Mouse (Mus musculus): ENCODE measurements around the gene Spink4. TPM values are rescaled to one million over a fixed set of nuclear protein-coding genes. Genes with fewer than 3 reads are reported as not detected.

Spink4 gene
- polyA plus RNA-seq, 1 experiment from 2014 or later = not detected

DNA sequence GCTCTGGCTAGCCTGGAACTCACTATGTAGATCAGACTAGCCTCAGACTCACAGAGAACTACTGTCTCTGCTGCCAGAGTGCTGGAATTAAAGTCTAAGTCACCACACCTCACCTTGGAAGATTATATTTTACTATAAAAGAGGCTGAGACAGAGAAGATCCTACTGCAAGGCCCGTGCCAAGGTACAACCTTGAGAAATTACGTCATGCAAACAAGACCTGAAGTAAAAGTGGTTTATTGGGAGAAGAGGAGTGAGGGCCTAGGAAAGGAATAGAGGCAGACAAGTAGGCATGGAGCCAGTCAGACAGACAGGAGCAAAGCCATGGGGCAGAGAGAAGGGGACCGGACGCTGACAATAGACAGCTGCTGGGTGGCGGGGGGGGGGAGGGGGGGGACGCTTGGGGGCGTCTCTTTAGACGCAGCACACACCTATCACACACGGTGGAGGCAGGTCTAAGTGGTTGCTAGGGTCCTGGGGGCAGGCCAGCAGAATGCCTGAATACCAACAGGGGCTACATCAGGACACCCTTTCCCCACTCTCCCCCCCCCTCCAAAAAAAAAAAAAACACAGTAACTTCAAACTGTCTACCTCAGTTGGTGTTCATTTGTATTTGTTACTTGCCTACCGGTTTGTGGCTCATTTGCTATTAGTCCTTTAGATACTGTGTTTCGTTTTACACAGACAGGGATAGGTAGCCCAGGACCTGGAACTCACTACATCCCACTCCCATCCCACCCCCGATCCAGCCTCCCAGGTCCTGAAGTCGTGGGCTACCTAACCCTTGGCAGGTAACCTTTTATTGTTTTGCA, 50.1 kb downstream of the Spink4 start:
- peak overlapping the region; percentile 90 for H3K27ac ChIP-seq (ENCODE audit: low read length)

DNA sequence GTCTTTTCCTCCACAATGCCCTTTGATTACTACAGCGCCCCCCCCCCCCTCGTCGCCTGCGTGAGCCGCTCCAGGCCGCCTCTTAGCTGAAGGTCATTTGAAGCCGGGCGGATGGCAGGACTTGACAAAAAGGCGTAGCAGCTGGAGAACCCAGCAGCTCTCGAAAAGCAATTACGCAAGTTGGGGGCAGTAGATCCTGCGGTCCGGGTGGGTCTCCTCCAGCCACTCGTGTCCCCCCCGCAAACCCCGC, 50.7 kb downstream of the Spink4 start:
- ATAC-seq = peak; percentile 68; the same call in 1 of the 2 replicates
- Histone ChIP-seq H3K27me3 (ENCODE audit: control insufficient read depth, insufficient read depth, low read depth, low read length) (no peaks in the 10 kb centered on the region), H3K9me3 (replicated peaks; ENCODE audit: control insufficient read depth, low read length, poor library complexity, severe bottlenecking) (no peaks in the 10 kb centered on the region), H3K4me1 (ENCODE audit: control insufficient read depth, insufficient read depth, low read length) (peaks cover 18% of the 10 kb centered on the region), H3K27ac (ENCODE audit: low read length) (peak overlapping the region; percentile 90), H3K36me3 (ENCODE audit: control insufficient read depth, insufficient read depth, low read length) (peaks cover 3% of the 10 kb centered on the region; the same call in 1 of the 2 replicates), H3K4me2 (ENCODE audit: low read length) (peak overlapping the region; percentile 73), H3K4me3 (ENCODE audit: low read depth, low read length) (peak overlapping the region; percentile 91), H3K9ac (ENCODE audit: low read depth, low read length) (peak overlapping the region; percentile 85)
- under 1% methylated on average over 16 of the region's 16 CpGs for WGBS

More for the DNA sequence above, 50.1 kb downstream of the Spink4 start:
- H3K36me3 ChIP-seq (ENCODE audit: control insufficient read depth, insufficient read depth, low read length) = peaks cover 3% of the 10 kb centered on the region; the same call in 1 of the 2 replicates
- WGBS = 17% methylated on average over 10 of the region's 13 CpGs
- peak overlapping the region; percentile 73 for H3K4me2 ChIP-seq (ENCODE audit: low read length)
- H3K9ac ChIP-seq (ENCODE audit: low read depth, low read length) = peak overlapping the region; percentile 85
- no peaks in the 10 kb centered on the region for H3K9me3 ChIP-seq (replicated peaks; ENCODE audit: control insufficient read depth, low read length, poor library complexity, severe bottlenecking)
- H3K4me3 ChIP-seq (ENCODE audit: low read depth, low read length) = peak overlapping the region; percentile 91
- H3K27me3 ChIP-seq (ENCODE audit: control insufficient read depth, insufficient read depth, low read depth, low read length) = no peaks in the 10 kb centered on the region
- peaks cover 18% of the 10 kb centered on the region for H3K4me1 ChIP-seq (ENCODE audit: control insufficient read depth, insufficient read depth, low read length)
- ATAC-seq = peak; percentile 71

GRCm38 (mm10) chr4:40970842-40971701, 51.2 kb downstream of the Spink4 start, which contains the start of gene Nfx1:
Gene Nfx1, plus strand, starts transcription at chr4:40970906.
- peak within 1 kb of the TSS; percentile 91 for H3K4me3 ChIP-seq (ENCODE audit: low read depth, low read length)

GRCm38 (mm10) chr4:40971744-40972143, 51.9 kb downstream of the Spink4 start:
- no peaks in the 10 kb centered on the region for H3K9me3 ChIP-seq (replicated peaks; ENCODE audit: control insufficient read depth, low read length, poor library complexity, severe bottlenecking)
- ATAC-seq = no peak
- no peaks in the 10 kb centered on the region; the same call in 1 of the 2 replicates for H3K36me3 ChIP-seq (ENCODE audit: control insufficient read depth, insufficient read depth, low read length)
- H3K4me1 ChIP-seq (ENCODE audit: control insufficient read depth, insufficient read depth, low read length) = peaks cover 18% of the 10 kb centered on the region
- H3K27me3 ChIP-seq (ENCODE audit: control insufficient read depth, insufficient read depth, low read depth, low read length) = no peaks in the 10 kb centered on the region
- peak overlapping the region; percentile 91 for H3K4me3 ChIP-seq (ENCODE audit: low read depth, low read length)
- 24% methylated on average over 13 of the region's 13 CpGs for WGBS
- H3K4me2 ChIP-seq (ENCODE audit: low read length) = peak overlapping the region; percentile 51
- H3K9ac ChIP-seq (ENCODE audit: low read depth, low read length) = peak overlapping the region; percentile 85; the same call in 1 of the 2 replicates
- H3K27ac ChIP-seq (ENCODE audit: low read length) = no peak overlapping the region

More at GRCm38 (mm10) chr4:40970842-40971701, 51.2 kb downstream of the Spink4 start, which contains the start of gene Nfx1:
- H3K4me2 ChIP-seq (ENCODE audit: low read length) = peak within 1 kb of the TSS; percentile 73
- H3K36me3 ChIP-seq (ENCODE audit: control insufficient read depth, insufficient read depth, low read length) = no peaks in the 10 kb centered on the region
- H3K27me3 ChIP-seq (ENCODE audit: control insufficient read depth, insufficient read depth, low read depth, low read length) = no peaks in the 10 kb centered on the region
- peaks cover 18% of the 10 kb centered on the region for H3K4me1 ChIP-seq (ENCODE audit: control insufficient read depth, insufficient read depth, low read length)
- H3K9me3 ChIP-seq (replicated peaks; ENCODE audit: control insufficient read depth, low read length, poor library complexity, severe bottlenecking) = no peaks in the 10 kb centered on the region
- peak; percentile 97 for ATAC-seq
- H3K9ac ChIP-seq (ENCODE audit: low read depth, low read length) = peak within 1 kb of the TSS; percentile 85
- WGBS = under 1% methylated on average over 69 of the region's 85 CpGs
- H3K27ac ChIP-seq (ENCODE audit: low read length) = peak within 1 kb of the TSS; percentile 90

DNA sequence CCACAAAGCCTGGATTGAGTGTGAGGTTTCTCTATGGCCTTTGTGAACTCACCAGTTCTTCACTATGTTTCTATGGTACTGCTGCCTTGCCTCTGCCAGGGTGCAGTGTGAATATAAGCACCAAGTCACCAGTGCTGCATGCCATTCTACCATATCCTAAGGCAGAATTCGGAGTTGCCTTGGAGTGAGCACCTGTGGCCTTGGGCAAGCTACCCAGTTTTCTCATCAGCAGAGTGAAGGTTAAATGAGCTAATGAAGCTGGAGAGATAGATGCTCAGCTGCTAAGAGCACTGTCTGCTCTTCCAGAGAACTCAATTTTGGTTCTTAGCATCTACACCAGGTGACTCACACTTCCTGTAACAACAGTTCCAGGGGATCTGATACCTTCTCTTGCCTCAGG, 54.2 kb downstream of the Spink4 start:
- no peak for ATAC-seq
- Histone ChIP-seq H3K4me3 (ENCODE audit: low read depth, low read length) (no peak overlapping the region), H3K4me1 (ENCODE audit: control insufficient read depth, insufficient read depth, low read length) (peaks cover 18% of the 10 kb centered on the region), H3K4me2 (ENCODE audit: low read length) (no peak overlapping the region), H3K36me3 (ENCODE audit: control insufficient read depth, insufficient read depth, low read length) (peaks cover 4% of the 10 kb centered on the region), H3K27ac (ENCODE audit: low read length) (no peak overlapping the region), H3K9ac (ENCODE audit: low read depth, low read length) (no peak overlapping the region), H3K9me3 (replicated peaks; ENCODE audit: control insufficient read depth, low read length, poor library complexity, severe bottlenecking) (no peaks in the 10 kb centered on the region), H3K27me3 (ENCODE audit: control insufficient read depth, insufficient read depth, low read depth, low read length) (no peaks in the 10 kb centered on the region)
- WGBS = 100% methylated on average over 1 of the region's 1 CpGs

DNA sequence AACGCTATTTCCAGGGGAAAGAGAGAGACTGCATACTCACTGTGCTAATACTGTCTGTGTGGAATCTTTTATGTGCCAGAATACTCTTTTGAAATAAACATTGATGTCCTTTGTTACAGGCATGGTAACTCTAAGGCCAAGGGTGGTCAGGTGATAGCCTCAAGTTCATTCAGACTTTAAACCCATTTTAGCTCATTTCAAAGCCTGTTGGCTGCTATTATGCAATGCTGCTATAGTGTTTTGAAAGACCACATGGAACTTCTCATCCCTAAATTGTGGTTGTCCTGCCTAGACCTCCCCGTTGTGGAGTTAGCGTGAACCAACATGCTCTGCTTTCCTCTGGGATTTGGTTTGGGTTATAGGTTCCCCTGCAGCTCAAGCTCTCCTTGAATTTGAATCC, 55.8 kb downstream of the Spink4 start:
- no peak overlapping the region for H3K27ac ChIP-seq (ENCODE audit: low read length)
- no peak overlapping the region for H3K4me3 ChIP-seq (ENCODE audit: low read depth, low read length)
- H3K36me3 ChIP-seq (ENCODE audit: control insufficient read depth, insufficient read depth, low read length) = peaks cover 4% of the 10 kb centered on the region
- no peaks in the 10 kb centered on the region for H3K9me3 ChIP-seq (replicated peaks; ENCODE audit: control insufficient read depth, low read length, poor library complexity, severe bottlenecking)
- ATAC-seq = no peak
- H3K9ac ChIP-seq (ENCODE audit: low read depth, low read length) = no peak overlapping the region
- no peaks in the 10 kb centered on the region for H3K27me3 ChIP-seq (ENCODE audit: control insufficient read depth, insufficient read depth, low read depth, low read length)
- H3K4me2 ChIP-seq (ENCODE audit: low read length) = no peak overlapping the region
- 92% methylated on average over 3 of the region's 3 CpGs for WGBS
- H3K4me1 ChIP-seq (ENCODE audit: control insufficient read depth, insufficient read depth, low read length) = peaks cover 12% of the 10 kb centered on the region

DNA sequence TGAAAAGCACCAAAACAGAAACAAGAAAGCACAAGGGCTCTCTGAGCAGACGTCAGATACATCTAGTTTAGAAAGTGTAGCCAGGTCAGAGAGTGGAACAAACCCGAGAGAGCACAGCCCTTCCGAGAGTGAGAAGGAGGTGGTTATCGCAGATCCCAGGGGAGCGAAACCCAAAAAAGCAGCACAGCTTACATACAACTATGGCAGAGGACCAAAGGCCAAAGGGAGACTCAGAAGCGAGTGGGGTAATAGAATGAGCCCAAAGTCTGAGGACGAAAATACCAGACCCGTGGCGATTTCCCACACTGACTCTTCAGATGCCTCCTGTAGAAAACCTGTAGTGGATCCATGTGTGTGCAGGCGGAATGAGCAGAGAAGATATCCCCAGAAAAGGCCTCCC, 56.8 kb downstream of the Spink4 start:
- Histone ChIP-seq H3K27me3 (ENCODE audit: control insufficient read depth, insufficient read depth, low read depth, low read length) (no peaks in the 10 kb centered on the region), H3K9ac (ENCODE audit: low read depth, low read length) (no peak overlapping the region), H3K36me3 (ENCODE audit: control insufficient read depth, insufficient read depth, low read length) (peaks cover 6% of the 10 kb centered on the region), H3K9me3 (replicated peaks; ENCODE audit: control insufficient read depth, low read length, poor library complexity, severe bottlenecking) (no peaks in the 10 kb centered on the region), H3K27ac (ENCODE audit: low read length) (no peak overlapping the region), H3K4me2 (ENCODE audit: low read length) (no peak overlapping the region), H3K4me3 (ENCODE audit: low read depth, low read length) (no peak overlapping the region), H3K4me1 (ENCODE audit: control insufficient read depth, insufficient read depth, low read length) (peaks cover 12% of the 10 kb centered on the region)
- 90% methylated on average over 10 of the region's 10 CpGs for WGBS
- no peak for ATAC-seq

DNA sequence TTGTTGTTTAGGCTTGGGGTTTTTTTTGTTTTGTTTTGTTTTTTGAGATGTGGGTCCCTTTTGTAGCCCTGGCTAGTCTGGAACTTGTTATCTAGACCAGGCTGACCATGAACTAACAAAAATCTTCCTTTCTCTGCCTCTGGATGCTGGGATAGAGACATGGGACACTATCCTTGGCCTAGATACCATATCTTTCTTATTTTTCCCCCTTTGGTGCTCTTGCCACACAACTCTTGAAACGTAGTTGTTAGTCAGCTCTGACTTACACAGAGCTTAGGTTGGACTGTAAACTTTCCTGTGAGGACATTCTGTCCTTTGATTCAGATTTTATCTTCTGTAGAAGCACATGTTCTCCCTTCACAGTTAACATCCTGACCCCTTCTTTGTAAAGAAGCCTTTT, 59.6 kb downstream of the Spink4 start:
- H3K36me3 ChIP-seq (ENCODE audit: control insufficient read depth, insufficient read depth, low read length) = peaks cover 7% of the 10 kb centered on the region
- no peaks in the 10 kb centered on the region for H3K9me3 ChIP-seq (replicated peaks; ENCODE audit: control insufficient read depth, low read length, poor library complexity, severe bottlenecking)

More for the DNA sequence above, 59.6 kb downstream of the Spink4 start:
- whole genome bisulfite sequencing = 95% methylated on average over 1 of the region's 1 CpGs
- no peaks in the 10 kb centered on the region for H3K4me1 ChIP-seq (ENCODE audit: control insufficient read depth, insufficient read depth, low read length)
- H3K27me3 ChIP-seq (ENCODE audit: control insufficient read depth, insufficient read depth, low read depth, low read length) = no peaks in the 10 kb centered on the region
- no peak overlapping the region for H3K4me3 ChIP-seq (ENCODE audit: low read depth, low read length)
- no peak for ATAC-seq
- no peak overlapping the region for H3K4me2 ChIP-seq (ENCODE audit: low read length)
- H3K9ac ChIP-seq (ENCODE audit: low read depth, low read length) = no peak overlapping the region
- H3K27ac ChIP-seq (ENCODE audit: low read length) = no peak overlapping the region

Measured in midbrain, embryonic 16.5 days (tissue).